Mouse (Mus musculus): ENCODE results near the gene Polr3h. TPM values are rescaled to one million over a fixed set of nuclear protein-coding genes. Genes with fewer than 3 reads are reported as not detected.

The Polr3h gene
- polyA plus RNA-seq, 1 experiment from 2014 or later: 80.6 TPM

DNA sequence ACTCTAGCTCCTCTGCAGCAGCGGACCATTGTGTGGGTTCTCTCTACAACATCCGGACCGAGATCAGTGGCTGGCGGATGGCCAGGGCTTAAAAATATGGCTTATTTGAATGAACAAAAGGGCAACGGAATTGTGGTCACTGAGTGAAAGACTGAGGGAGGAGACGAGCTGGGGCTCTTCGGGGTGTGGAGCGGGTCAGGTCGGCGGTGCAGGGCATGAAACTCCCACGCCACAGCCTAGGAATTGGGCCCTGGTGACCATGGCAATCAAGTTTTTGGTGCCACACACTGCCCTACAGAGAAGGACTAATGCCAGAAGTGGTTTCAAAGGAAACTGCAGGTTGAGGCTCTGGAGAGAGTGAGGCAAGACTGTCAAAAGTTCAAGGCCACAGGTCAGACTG is 2.2 kb upstream of the Polr3h start:
- no peak overlapping the region for H3K4me3 ChIP-seq
- H3K4me1 ChIP-seq (replicated peaks): peaks cover 45% of the 10 kb centered on the region
- H3K9ac ChIP-seq: no peak overlapping the region
- ATAC-seq (ENCODE audit: low read depth): no peak
- H3K36me3 ChIP-seq: no peaks in the 10 kb centered on the region
- no peaks in the 10 kb centered on the region for H3K27me3 ChIP-seq
- no peak overlapping the region for H3K4me2 ChIP-seq
- 41% methylated on average over 11 of the region's 11 CpGs for whole genome bisulfite sequencing
- peak overlapping the region; percentile 91 for H3K27ac ChIP-seq (replicated peaks)
- H3K9me3 ChIP-seq: no peaks in the 10 kb centered on the region

DNA sequence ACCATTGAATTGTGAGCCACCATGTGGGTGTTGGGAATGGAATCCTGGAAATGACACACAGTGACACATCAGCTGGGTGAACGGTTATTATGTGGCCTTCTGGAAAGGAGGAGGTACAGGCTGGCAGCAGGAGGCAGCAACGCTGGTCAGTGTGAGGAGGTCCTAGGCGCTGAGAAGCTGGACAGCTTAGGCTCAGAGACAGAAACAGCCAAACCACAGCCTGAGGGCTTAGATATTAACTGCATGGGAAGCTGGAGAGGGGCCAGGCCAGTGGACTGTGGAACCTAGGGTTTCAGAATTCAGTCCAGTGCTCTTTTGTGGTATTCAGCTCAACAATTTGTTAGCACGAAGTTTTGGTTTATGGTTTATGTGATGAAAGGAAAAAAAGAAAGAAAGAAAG is 1.7 kb upstream of the Polr3h start:
- H3K27me3 ChIP-seq: no peaks in the 10 kb centered on the region
- H3K9ac ChIP-seq: no peak overlapping the region
- 45% methylated on average over 4 of the region's 4 CpGs for WGBS
- no peaks in the 10 kb centered on the region for H3K9me3 ChIP-seq
- H3K4me1 ChIP-seq (replicated peaks): peaks cover 43% of the 10 kb centered on the region
- H3K4me3 ChIP-seq: no peak overlapping the region
- no peak overlapping the region for H3K4me2 ChIP-seq
- peak overlapping the region; percentile 91 for H3K27ac ChIP-seq (replicated peaks)
- no peak for ATAC-seq (ENCODE audit: low read depth)
- H3K36me3 ChIP-seq: no peaks in the 10 kb centered on the region

DNA sequence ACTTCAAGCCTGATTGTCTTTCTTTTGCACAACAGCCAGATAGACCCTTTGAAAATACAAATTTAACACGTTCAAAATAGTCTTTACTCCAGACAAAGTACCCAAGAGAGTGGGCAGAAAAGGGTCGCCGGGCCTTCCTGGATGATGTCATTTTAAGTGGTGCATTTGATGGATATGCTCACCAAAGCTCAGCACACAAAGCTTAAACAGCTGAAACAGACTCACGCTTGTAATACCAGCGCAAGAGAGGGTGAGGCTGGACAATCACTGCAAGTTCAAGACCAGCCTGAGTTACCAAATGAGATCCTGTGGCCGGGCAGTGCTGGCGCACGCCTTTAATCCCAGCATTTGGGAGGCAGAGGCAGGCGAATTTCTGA is 394 bp upstream of the Polr3h start:
- Histone ChIP-seq H3K4me3 (peak overlapping the region; percentile 64), H3K4me2 (peak overlapping the region; percentile 86), H3K9me3 (no peaks in the 10 kb centered on the region), H3K27ac (replicated peaks) (peak overlapping the region; percentile 91), H3K4me1 (replicated peaks) (peaks cover 47% of the 10 kb centered on the region), H3K9ac (0 out of 2 replicates have a peak overlapping the region, but pooled peaks have one; percentile 41), H3K27me3 (no peaks in the 10 kb centered on the region), H3K36me3 (peaks cover 5% of the 10 kb centered on the region; the same call in 1 of the 2 replicates)
- WGBS: 24% methylated on average over 9 of the region's 9 CpGs
- peak; percentile 41 for ATAC-seq (ENCODE audit: low read depth)

DNA sequence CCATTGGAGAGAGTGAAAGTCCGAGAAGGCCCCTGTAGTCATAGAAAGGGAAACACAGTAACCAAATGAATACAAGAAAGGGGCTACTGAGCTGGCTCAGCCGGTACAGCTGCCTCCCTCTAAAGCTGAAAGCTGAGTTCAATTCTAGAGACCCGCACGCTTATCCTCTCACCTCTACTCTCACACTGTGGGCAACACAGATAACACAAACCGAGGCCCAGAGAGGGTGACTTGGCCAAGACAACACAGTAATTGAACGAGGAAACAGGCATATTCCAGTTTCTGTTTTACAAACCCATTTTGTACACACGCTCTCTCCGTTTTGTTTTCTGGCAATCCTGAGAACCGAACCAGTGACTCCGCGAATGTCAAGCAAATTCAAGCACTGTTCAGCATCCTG is 1.1 kb downstream of the Polr3h start:
- Histone ChIP-seq H3K36me3 (peaks cover 5% of the 10 kb centered on the region; the same call in 1 of the 2 replicates), H3K4me3 (peak overlapping the region; percentile 64), H3K4me2 (peak overlapping the region; percentile 86), H3K9ac (peak overlapping the region; percentile 78), H3K4me1 (replicated peaks) (peaks cover 56% of the 10 kb centered on the region), H3K27me3 (no peaks in the 10 kb centered on the region), H3K27ac (replicated peaks) (no peak overlapping the region), H3K9me3 (no peaks in the 10 kb centered on the region)
- WGBS: 84% methylated on average over 11 of the region's 11 CpGs
- ATAC-seq (ENCODE audit: low read depth): no peak

DNA sequence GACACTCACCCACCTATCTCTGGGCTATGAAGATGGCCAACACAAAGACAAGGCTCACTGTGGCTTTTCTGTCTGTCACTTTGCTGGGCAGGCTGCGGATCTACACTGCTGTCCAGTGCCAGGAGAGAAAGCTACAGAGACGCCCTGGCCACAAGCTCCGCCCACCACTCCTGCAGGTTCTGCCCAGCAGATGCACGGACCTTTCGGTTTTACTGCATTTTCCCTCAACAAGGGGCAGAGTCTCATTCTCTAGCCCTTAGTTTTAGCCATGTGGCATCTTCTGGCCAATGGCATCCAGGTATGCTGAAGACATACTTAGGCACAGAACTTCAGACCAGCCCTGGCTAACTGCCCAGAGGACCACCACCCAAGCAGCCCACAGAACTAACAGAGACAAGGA is 4.8 kb downstream of the Polr3h start:
- peak overlapping the region; percentile 14; the same call in 1 of the 2 replicates for H3K9ac ChIP-seq
- H3K4me3 ChIP-seq: no peak overlapping the region
- WGBS: 68% methylated on average over 5 of the region's 5 CpGs
- H3K4me2 ChIP-seq: no peak overlapping the region
- H3K4me1 ChIP-seq (replicated peaks): peaks cover 43% of the 10 kb centered on the region
- no peaks in the 10 kb centered on the region for H3K9me3 ChIP-seq
- no peaks in the 10 kb centered on the region for H3K27me3 ChIP-seq
- H3K27ac ChIP-seq (replicated peaks): peak overlapping the region; percentile 35
- H3K36me3 ChIP-seq: peaks cover 14% of the 10 kb centered on the region
- ATAC-seq (ENCODE audit: low read depth): no peak

DNA sequence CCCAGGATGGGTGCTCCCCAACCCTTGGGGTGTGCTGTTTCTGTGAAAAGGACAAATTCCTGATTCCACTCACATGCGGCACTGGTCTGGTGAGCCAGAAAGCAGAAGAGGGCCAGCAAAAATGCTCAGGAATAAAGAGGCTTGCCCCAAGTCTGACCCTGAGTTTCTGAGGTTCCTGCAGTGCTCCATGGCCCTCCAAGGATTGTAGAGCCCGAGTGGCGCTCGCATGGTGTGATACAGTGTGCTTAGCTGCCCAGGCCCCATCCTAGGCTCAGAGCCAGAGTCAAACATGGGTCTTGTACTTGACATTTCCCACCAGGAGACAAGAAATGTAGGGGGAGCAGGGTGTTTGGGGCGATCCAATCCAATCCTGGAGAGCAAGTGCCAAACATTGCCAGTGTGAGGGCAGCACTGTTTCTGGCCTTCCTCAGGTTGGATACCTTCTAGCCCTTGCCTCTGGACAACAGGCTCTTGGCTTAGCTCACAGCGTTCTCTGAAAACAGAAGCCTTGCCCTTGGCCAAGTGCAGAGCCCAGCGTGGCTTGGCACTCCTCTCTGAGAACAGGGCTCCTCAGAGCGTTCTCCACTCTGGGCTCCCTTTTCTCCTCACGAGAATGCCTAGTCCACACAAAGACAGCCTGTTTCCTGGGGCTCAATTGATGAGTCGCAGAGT is 5.4 kb downstream of the Polr3h start:
- Histone ChIP-seq H3K36me3 (peaks cover 20% of the 10 kb centered on the region), H3K27ac (replicated peaks) (peak overlapping the region; percentile 35), H3K9ac (0 out of 2 replicates have a peak overlapping the region, but pooled peaks have one; percentile 14), H3K9me3 (no peaks in the 10 kb centered on the region), H3K27me3 (no peaks in the 10 kb centered on the region), H3K4me3 (no peak overlapping the region), H3K4me2 (no peak overlapping the region), H3K4me1 (replicated peaks) (peaks cover 43% of the 10 kb centered on the region)
- ATAC-seq (ENCODE audit: low read depth): no peak
- 79% methylated on average over 10 of the region's 10 CpGs for WGBS

DNA sequence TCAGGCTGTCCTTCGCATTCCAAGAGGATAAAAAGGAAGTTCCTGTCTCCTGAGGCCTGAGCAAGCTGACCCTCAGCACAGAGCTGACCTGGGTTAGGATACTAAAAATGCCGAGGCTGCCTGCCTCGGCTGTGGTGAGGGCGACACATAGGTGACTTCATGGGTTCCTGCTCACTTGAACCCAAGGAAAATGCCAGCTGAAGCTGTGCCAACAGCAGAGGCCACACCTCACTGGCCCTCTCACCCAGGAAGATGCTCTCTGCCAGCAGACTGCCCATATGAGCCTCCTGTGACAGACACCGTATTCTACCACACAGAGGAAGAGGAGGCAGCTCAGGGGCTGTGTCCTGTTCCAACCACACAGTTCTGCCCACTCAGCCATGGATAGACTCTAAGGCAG is 7.0 kb downstream of the Polr3h start:
- H3K27ac ChIP-seq (replicated peaks): no peak overlapping the region
- 85% methylated on average over 5 of the region's 5 CpGs for WGBS
- no peak overlapping the region for H3K4me2 ChIP-seq
- H3K27me3 ChIP-seq: no peaks in the 10 kb centered on the region
- H3K9ac ChIP-seq: no peak overlapping the region
- H3K4me1 ChIP-seq (replicated peaks): peaks cover 27% of the 10 kb centered on the region
- peaks cover 35% of the 10 kb centered on the region for H3K36me3 ChIP-seq
- H3K9me3 ChIP-seq: no peaks in the 10 kb centered on the region
- no peak for ATAC-seq (ENCODE audit: low read depth)
- no peak overlapping the region for H3K4me3 ChIP-seq

DNA sequence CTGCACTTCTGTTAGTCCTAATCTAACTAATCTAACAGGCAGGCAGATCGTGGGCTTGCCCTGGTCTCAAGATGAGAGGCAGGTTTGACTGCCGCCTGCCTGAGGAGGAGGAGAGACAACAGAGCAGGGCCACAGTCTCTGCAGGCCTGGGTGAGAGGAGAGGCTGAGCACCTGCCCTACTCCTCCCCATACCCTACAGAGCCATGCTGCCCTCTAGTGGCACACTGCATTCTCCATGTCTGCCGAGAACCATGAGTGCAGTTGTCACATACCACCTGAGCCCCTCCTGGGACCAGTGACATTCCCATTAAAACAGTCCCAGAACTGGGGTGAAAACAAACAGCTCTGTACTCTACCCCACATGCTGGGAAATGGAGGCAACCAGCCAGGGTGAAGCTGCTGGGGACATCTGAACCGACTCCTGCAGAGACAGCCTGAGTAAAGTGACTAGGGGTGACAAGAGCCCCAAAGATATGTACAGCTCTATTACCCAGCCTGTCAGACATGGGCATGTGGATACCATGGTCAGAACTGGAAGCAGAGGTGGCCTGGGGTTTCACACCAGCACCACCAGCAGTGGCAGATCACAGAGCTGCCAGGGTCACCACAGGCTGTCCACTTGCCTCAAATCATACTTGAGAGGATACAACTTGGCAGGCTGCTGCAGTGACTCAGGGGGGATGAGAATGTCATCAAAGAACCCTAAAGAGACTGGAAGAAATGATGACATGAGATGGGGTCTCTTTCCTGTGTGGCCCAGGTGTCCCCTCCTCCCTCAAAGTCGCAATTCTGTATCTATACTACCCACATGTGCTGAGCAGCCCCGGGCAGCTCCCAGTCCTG is 8.2 kb downstream of the Polr3h start:
- Histone ChIP-seq H3K36me3 (peaks cover 47% of the 10 kb centered on the region), H3K9me3 (no peaks in the 10 kb centered on the region), H3K4me2 (no peak overlapping the region), H3K27me3 (no peaks in the 10 kb centered on the region), H3K4me3 (no peak overlapping the region), H3K9ac (no peak overlapping the region), H3K4me1 (replicated peaks) (peaks cover 16% of the 10 kb centered on the region), H3K27ac (replicated peaks) (no peak overlapping the region)
- WGBS: 58% methylated on average over 6 of the region's 6 CpGs
- ATAC-seq (ENCODE audit: low read depth): peak; percentile 54; the same call in 1 of the 2 replicates

DNA sequence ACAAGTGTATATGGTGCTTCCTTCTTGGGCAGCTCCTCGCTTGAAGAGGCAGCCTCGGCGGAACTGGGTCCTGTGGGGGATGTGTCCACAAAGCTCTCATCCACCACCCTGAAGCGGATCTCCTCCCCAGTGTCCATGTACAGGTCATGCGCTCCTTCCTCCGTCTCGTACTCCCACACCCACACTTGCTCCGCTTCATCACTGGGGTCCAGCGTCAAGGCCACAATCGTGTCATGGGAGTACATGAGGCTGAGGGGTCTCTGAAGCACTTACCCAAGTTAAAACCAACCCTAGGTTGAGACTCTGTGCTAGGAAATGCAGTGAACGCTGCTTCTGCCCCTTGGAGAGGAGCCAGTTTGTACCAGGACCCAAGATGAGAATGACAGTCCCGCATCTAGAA is 8.8 kb downstream of the Polr3h start:
- WGBS: 92% methylated on average over 12 of the region's 12 CpGs
- Histone ChIP-seq H3K4me2 (no peak overlapping the region), H3K4me3 (no peak overlapping the region), H3K36me3 (peaks cover 49% of the 10 kb centered on the region), H3K9ac (no peak overlapping the region), H3K9me3 (no peaks in the 10 kb centered on the region), H3K27ac (replicated peaks) (no peak overlapping the region), H3K4me1 (replicated peaks) (peaks cover 16% of the 10 kb centered on the region), H3K27me3 (no peaks in the 10 kb centered on the region)
- no peak for ATAC-seq (ENCODE audit: low read depth)

DNA sequence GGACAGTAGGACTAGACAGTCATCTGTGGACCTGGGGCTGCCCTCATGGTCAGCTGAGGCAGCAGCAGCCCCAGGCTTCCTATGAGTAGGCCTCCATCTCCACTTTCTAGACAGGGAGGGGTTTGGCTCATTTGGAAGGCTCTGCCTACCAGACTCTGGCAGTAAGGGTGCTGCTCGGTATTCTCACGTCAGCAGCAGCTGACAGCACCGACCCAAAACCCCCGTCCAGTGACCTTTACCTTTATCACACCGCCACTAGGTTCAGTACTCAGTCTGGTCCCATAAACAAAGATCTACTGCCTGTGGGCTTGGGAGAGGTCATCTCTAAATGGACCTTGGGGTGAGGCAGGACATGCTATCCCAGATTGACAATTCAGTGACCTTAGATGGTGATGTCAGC is 10.4 kb downstream of the Polr3h start:
- Histone ChIP-seq H3K4me2 (no peak overlapping the region), H3K9ac (no peak overlapping the region), H3K27me3 (no peaks in the 10 kb centered on the region), H3K36me3 (peaks cover 64% of the 10 kb centered on the region), H3K4me3 (no peak overlapping the region), H3K9me3 (no peaks in the 10 kb centered on the region), H3K27ac (replicated peaks) (no peak overlapping the region), H3K4me1 (replicated peaks) (peaks cover 2% of the 10 kb centered on the region; the same call in 1 of the 2 replicates)
- 84% methylated on average over 5 of the region's 5 CpGs for WGBS
- no peak for ATAC-seq (ENCODE audit: low read depth)

DNA sequence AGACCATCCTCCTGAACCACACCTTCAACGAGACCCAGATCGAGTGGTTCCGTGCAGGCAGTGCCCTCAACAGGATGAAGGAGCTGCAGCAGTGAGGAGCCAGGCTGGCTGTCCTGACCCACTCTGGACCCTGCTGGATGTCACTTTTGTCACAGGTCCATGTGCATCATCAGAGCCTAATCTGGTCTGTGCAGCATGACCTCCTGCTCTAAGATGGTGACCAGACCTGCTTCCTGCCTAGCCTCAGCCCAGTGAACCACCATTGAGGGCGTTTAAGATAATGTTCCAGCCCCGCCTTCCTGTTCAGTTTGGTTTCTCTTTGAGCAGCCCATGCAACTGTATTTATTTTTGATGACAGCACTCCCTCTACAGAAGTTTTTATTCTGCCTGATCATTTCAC is 11.4 kb downstream of the Polr3h start:
- 77% methylated on average over 5 of the region's 5 CpGs for WGBS
- no peaks in the 10 kb centered on the region for H3K27me3 ChIP-seq
- no peak overlapping the region for H3K4me2 ChIP-seq
- no peak overlapping the region for H3K27ac ChIP-seq (replicated peaks)
- H3K9me3 ChIP-seq: no peaks in the 10 kb centered on the region
- H3K36me3 ChIP-seq: peaks cover 74% of the 10 kb centered on the region
- H3K4me3 ChIP-seq: no peak overlapping the region
- H3K4me1 ChIP-seq (replicated peaks): no peaks in the 10 kb centered on the region
- ATAC-seq (ENCODE audit: low read depth): no peak
- no peak overlapping the region for H3K9ac ChIP-seq

DNA sequence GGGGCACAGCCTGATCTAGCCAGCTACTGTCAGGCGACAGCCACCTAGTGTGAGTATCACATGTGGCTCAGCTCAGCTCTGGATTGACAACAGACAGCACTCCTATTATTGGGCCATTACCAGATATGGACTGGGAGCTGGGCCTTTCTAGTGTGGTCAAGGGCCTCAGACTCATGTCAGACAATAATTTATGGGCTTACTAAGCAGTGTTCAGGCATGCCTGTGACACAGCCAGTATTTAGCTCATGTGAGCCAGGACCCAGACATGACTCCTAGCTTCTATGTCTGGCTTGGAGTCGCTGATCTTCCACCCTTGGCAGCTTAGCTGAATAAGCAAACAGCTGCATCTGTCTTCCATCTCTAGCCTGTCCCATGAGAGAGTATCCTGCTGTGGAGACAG is 13.5 kb downstream of the Polr3h start:
- Histone ChIP-seq H3K4me1 (replicated peaks) (no peaks in the 10 kb centered on the region), H3K9me3 (no peaks in the 10 kb centered on the region), H3K4me3 (no peak overlapping the region), H3K27ac (replicated peaks) (no peak overlapping the region), H3K36me3 (peaks cover 94% of the 10 kb centered on the region), H3K4me2 (no peak overlapping the region), H3K27me3 (no peaks in the 10 kb centered on the region), H3K9ac (no peak overlapping the region)
- WGBS: 91% methylated on average over 2 of the region's 2 CpGs
- no peak for ATAC-seq (ENCODE audit: low read depth)
